Mouse (Mus musculus): ENCODE results near the gene Fastk. TPM values are rescaled to one million over a fixed set of nuclear protein-coding genes. Genes with fewer than 3 reads are reported as not detected.

The Fastk gene
- polyA plus RNA-seq, 1 experiment from 2014 or later = 66.6 TPM

DNA sequence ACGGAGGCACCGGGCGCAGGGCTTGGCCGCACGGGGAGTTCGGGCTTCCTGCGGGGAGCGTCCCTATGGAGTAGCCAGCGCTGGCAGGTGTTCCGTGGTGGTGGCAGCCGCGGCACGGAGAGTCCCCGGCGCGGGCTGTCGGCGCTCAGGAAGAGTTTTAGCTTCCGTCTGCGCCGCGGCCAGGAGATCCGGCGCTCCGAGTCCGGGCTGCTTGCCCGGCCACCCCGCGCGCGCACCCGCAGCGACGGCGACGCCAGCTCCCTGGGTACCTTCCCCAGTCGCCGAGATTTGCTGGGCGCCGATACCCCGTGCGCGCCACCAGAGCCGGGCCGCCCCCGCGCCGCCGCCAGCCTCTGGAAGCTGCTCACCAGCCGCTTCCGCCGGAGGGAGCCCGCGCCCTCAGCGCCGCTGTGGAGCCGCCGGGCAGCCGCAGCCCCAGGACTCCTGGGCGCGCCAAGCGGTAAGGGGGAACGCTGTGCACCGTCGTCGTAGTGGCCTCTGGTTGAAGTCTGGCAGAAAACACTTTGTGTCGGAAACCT, 29.7 kb upstream of the Fastk start:
- ATAC-seq (ENCODE audit: low FRiP score, low TSS enrichment) = peak; percentile 17; the same call in 1 of the 2 replicates
- Histone ChIP-seq H3K4me2 (replicated peaks; ENCODE audit: low read depth) (peak overlapping the region; percentile 70), H3K9ac (ENCODE audit: low read length) (peak overlapping the region; percentile 72), H3K27me3 (ENCODE audit: control insufficient read depth, insufficient read depth, low read length) (no peaks in the 10 kb centered on the region), H3K36me3 (ENCODE audit: control insufficient read depth, insufficient read depth, low read length) (peaks cover 28% of the 10 kb centered on the region), H3K27ac (replicated peaks) (peak overlapping the region; percentile 86), H3K9me3 (ENCODE audit: control insufficient read depth, low read length) (no peaks in the 10 kb centered on the region), H3K4me3 (ENCODE audit: low read depth, low read length) (peak overlapping the region; percentile 53), H3K4me1 (replicated peaks; ENCODE audit: control insufficient read depth, insufficient read depth) (0 out of 2 replicates have a peak, but pooled peaks cover 3% of the 10 kb centered on the region)
- WGBS = 14% methylated on average over 45 of the region's 67 CpGs
- TF ChIP-seq EP300 (optimal IDR thresholded peaks at IDR 0.05) (no peak), CTCF (IDR thresholded peaks at IDR 0.05; ENCODE audit: low read depth) (peak; percentile 39)
- DNase-seq (ENCODE audit: low spot score) = peak; percentile 73

DNA sequence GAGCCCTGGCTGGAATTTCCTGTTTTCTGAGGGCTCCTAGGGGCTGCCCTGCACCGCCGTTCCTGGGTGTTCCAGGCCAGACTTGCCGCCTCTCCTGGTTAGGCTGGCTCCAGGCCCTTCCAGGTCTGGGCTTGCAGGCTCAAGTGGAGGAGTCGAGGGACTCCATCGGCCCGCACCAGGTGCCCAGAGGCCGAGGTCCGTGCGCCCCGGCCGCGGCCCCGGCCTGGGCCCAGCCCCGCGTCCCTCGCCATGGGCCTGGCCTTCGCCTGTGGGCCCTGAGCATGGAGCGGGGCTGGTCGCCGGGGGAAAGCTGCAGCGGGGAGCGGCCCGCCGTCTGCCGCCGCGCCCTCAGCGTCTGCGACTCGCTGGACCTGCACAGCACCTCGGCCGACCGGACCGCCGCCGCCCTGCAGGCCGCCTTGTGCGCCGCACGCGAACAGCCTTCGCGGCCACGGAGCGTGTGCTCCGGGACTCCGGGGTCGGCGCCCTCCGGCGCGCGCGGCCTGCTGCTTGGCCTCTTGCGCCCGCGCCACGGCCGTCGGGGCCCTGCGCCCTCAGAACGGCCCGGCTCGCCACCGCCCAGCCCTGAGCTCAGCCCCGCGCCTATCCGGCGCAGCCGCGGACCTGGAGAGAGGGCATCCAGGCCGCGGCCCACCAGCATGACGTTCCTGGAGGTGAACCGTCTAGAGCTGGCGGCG, 29.1 kb upstream of the Fastk start:
- H3K9me3 ChIP-seq (ENCODE audit: control insufficient read depth, low read length) = no peaks in the 10 kb centered on the region
- ATAC-seq (ENCODE audit: low FRiP score, low TSS enrichment) (peak; percentile 31), DNase-seq (ENCODE audit: low spot score) (peak; percentile 69)
- 19% methylated on average over 70 of the region's 77 CpGs for WGBS
- H3K4me1 ChIP-seq (replicated peaks; ENCODE audit: control insufficient read depth, insufficient read depth) = 0 out of 2 replicates have a peak, but pooled peaks cover 3% of the 10 kb centered on the region
- H3K36me3 ChIP-seq (ENCODE audit: control insufficient read depth, insufficient read depth, low read length) = peaks cover 22% of the 10 kb centered on the region
- peak overlapping the region; percentile 72 for H3K9ac ChIP-seq (ENCODE audit: low read length)
- no peaks in the 10 kb centered on the region for H3K27me3 ChIP-seq (ENCODE audit: control insufficient read depth, insufficient read depth, low read length)
- no peak for TF ChIP-seq CTCF (IDR thresholded peaks at IDR 0.05; ENCODE audit: low read depth)
- peak overlapping the region; percentile 70 for H3K4me2 ChIP-seq (replicated peaks; ENCODE audit: low read depth)
- H3K27ac ChIP-seq (replicated peaks) = peak overlapping the region; percentile 86
- peak overlapping the region; percentile 53 for H3K4me3 ChIP-seq (ENCODE audit: low read depth, low read length)

DNA sequence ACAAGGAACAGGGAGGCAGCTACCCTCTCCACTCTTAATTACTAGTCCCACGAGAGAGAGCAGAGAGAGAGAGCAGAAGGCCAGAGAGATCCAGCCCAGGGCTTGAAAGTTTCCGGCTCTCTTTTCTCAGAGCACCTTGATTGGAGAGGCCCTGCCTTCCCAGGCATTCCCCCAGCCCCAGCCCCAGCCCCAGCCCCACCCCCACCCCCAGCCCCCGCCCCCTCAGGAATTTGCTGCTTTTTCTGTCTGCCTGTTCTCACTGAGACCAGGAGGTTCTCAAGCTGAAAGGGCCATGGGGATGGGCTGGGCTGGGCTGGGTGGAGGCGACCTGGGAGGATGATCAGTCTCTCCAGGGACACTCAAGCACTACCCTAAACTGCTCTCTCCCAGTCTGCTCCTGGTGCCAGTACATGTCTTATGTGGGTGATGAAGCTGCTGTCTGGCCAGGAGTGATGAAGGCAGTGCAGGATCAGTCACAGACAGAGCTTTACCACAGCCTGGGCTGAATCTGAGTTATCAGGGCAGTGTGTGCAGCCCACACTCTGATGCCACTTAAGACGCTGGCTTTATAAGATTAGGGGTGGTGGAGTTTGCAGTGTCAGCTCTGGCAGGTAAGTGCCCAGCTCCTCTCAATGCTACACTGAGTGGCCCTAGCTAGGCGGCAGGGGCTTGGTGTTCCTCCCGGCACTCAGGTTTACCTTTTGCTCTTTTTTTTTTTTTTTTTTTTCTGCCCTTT, 28.0 kb upstream of the Fastk start:
- H3K4me2 ChIP-seq (replicated peaks; ENCODE audit: low read depth) = no peak overlapping the region; the same call in 1 of the 2 replicates
- WGBS = 49% methylated on average over 6 of the region's 7 CpGs
- no peak overlapping the region for H3K4me3 ChIP-seq (ENCODE audit: low read depth, low read length)
- no peaks in the 10 kb centered on the region for H3K9me3 ChIP-seq (ENCODE audit: control insufficient read depth, low read length)
- H3K27ac ChIP-seq (replicated peaks) = peak overlapping the region; percentile 58
- 0 out of 2 replicates have a peak, but pooled peaks cover 3% of the 10 kb centered on the region for H3K4me1 ChIP-seq (replicated peaks; ENCODE audit: control insufficient read depth, insufficient read depth)
- H3K9ac ChIP-seq (ENCODE audit: low read length) = no peak overlapping the region
- ATAC-seq (ENCODE audit: low FRiP score, low TSS enrichment) (no peak), DNase-seq (ENCODE audit: low spot score) (no peak)
- H3K27me3 ChIP-seq (ENCODE audit: control insufficient read depth, insufficient read depth, low read length) = no peaks in the 10 kb centered on the region
- TF ChIP-seq EP300 (optimal IDR thresholded peaks at IDR 0.05) (no peak), CTCF (IDR thresholded peaks at IDR 0.05; ENCODE audit: low read depth) (no peak)
- H3K36me3 ChIP-seq (ENCODE audit: control insufficient read depth, insufficient read depth, low read length) = peaks cover 12% of the 10 kb centered on the region

DNA sequence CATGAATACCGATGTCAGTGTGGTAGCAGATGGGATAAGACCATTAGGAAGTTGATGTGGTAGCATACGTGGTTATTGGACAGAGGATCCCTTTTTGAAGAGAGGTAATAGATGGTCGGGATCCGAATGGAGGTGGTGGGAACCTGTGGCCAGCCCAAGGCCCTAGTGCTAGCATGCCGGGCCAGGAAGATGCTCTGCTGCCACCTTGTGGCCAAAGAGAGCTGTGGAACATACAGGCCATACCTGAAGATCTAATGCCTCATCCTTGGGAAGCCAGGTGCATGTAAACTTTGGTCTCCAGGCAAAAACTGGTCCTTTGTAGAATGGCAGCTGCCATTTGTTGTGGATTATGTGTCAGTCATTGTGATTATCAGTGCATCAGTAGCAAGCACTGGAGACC, 25.5 kb upstream of the Fastk start:
- DNase-seq (ENCODE audit: low spot score) = peak; percentile 86
- H3K4me1 ChIP-seq (replicated peaks; ENCODE audit: control insufficient read depth, insufficient read depth) = 0 out of 2 replicates have a peak, but pooled peaks cover 3% of the 10 kb centered on the region

DNA sequence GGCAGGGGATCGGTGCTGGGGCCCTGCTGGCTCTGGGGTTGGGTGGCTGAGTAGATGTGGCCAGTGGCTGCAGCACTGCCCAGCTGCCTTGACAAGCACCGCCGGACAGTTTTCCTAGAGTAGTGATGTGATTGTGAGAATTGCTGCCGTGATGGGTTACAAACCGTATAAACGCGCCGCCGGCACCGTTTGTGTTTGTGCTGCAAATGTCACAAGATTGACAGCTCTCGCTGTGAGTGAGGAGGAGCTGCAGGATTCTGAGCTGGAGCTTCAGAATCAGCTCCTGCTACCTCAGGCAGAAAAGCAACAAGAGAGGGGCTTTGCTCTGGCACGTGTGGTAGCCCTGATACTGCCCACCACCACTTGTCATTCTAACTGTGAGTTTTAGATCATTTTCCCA, 21.7 kb upstream of the Fastk start:
- TF ChIP-seq EP300 (optimal IDR thresholded peaks at IDR 0.05) (no peak), CTCF (IDR thresholded peaks at IDR 0.05; ENCODE audit: low read depth) (no peak)
- Histone ChIP-seq H3K4me2 (replicated peaks; ENCODE audit: low read depth) (no peak overlapping the region), H3K36me3 (ENCODE audit: control insufficient read depth, insufficient read depth, low read length) (no peaks in the 10 kb centered on the region), H3K9me3 (ENCODE audit: control insufficient read depth, low read length) (no peaks in the 10 kb centered on the region), H3K4me1 (replicated peaks; ENCODE audit: control insufficient read depth, insufficient read depth) (no peaks in the 10 kb centered on the region), H3K4me3 (ENCODE audit: low read depth, low read length) (no peak overlapping the region), H3K27ac (replicated peaks) (no peak overlapping the region), H3K9ac (ENCODE audit: low read length) (no peak overlapping the region), H3K27me3 (ENCODE audit: control insufficient read depth, insufficient read depth, low read length) (no peaks in the 10 kb centered on the region)
- no peak for ATAC-seq (ENCODE audit: low FRiP score, low TSS enrichment)
- 63% methylated on average over 12 of the region's 12 CpGs for WGBS
- no peak for DNase-seq (ENCODE audit: low spot score)

More for the DNA sequence above, 25.5 kb upstream of the Fastk start:
- Histone ChIP-seq H3K27me3 (ENCODE audit: control insufficient read depth, insufficient read depth, low read length) (no peaks in the 10 kb centered on the region), H3K4me3 (ENCODE audit: low read depth, low read length) (no peak overlapping the region), H3K4me2 (replicated peaks; ENCODE audit: low read depth) (no peak overlapping the region), H3K9me3 (ENCODE audit: control insufficient read depth, low read length) (no peaks in the 10 kb centered on the region), H3K36me3 (ENCODE audit: control insufficient read depth, insufficient read depth, low read length) (no peaks in the 10 kb centered on the region), H3K9ac (ENCODE audit: low read length) (no peak overlapping the region), H3K27ac (replicated peaks) (no peak overlapping the region)
- peak; percentile 48; the same call in 1 of the 2 replicates for ATAC-seq (ENCODE audit: low FRiP score, low TSS enrichment)
- 9% methylated on average over 5 of the region's 5 CpGs for WGBS
- no peak for TF ChIP-seq EP300 (optimal IDR thresholded peaks at IDR 0.05)
- TF ChIP-seq CTCF (IDR thresholded peaks at IDR 0.05; ENCODE audit: low read depth) = peak; percentile 99
